Mouse (Mus musculus) testis, adult 2 months (tissue): ENCODE measurements around the gene L3mbtl1. TPM values are rescaled to one million over a fixed set of nuclear protein-coding genes. Genes with fewer than 3 reads are reported as not detected.
A peak's percentile ranks its signal among the peaks of the same experiment; 100 is the strongest.

Experiments used
- H3K27ac ChIP-seq: fragments of 200-500 bp; 2 replicates; pipeline ENCODE4 v1.5.1; 2012; ENCODE audit warnings: low read depth, low read length; ENCODE audit not compliant: control insufficient read depth, insufficient read depth
- H3K27me3 ChIP-seq: fragments of 200-500 bp; 2 replicates; pipeline ENCODE4 v1.6.1; 2012; ENCODE audit warnings: mild to moderate bottlenecking, low read length, moderate library complexity; ENCODE audit not compliant: control insufficient read depth, insufficient read depth
- H3K36me3 ChIP-seq: fragments of 200-500 bp; 2 replicates; pipeline ENCODE4 v1.6.1; 2012; ENCODE audit warnings: mild to moderate bottlenecking, low read length; ENCODE audit not compliant: control insufficient read depth, insufficient read depth
- H3K4me1 ChIP-seq: fragments of 200-500 bp; 2 replicates; pipeline ENCODE4 v1.6.1; 2012; ENCODE audit warnings: low read length; ENCODE audit not compliant: control insufficient read depth, insufficient read depth
- H3K4me3 ChIP-seq: fragments of 200-500 bp; 2 replicates; pipeline ENCODE4 v1.5.1; 2012; ENCODE audit warnings: low read depth, mild to moderate bottlenecking, low read length, moderate library complexity, mixed read lengths; ENCODE audit not compliant: control insufficient read depth
- CTCF ChIP-seq: fragments of 200-500 bp; IDR thresholded peaks from 2 replicates; pipeline ENCODE4 v1.5.1; 2012; ENCODE audit warnings: low read depth, mild to moderate bottlenecking, inconsistent platforms, low read length, moderate library complexity; ENCODE audit not compliant: control insufficient read depth, insufficient read depth, insufficient replicate concordance
- POLR2A ChIP-seq: fragments of 200-500 bp; IDR thresholded peaks from 2 replicates; pipeline ENCODE4 v1.6.1; 2012; ENCODE audit warnings: low read depth, mild to moderate bottlenecking, inconsistent platforms, low read length, moderate library complexity; ENCODE audit not compliant: control insufficient read depth
- polyA plus RNA-seq: library from polyadenylated mRNA; depleted of rRNA; stranded (reverse); fragments of >200 nt; gene quantifications from 2 replicates; pipeline ENCODE4 v1.2.3, GENCODE M21; 2012

L3mbtl1 gene
- polyA plus RNA-seq, 1 experiment = 3.1 TPM

DNA sequence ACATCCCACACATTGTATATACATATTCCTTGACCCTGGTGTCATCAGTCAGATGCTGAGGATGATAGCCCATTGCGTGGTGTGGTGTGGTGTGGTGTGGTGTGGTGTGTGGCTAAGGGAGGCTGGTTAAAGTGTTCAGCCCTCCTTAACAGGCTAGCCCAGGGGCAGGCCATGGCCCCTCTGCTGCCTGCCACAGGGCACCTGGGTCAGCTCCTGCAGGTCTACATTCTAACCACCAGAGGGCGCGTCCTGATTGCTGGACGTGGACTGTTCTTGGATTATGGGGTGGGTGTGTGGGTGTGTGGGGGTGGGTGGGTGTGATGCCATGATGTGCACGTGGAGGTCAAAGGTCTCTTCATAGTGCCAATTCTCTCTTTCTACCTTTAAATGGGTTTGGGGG lies 25.1 kb downstream of the L3mbtl1 start:
- H3K4me3 ChIP-seq = no peak overlapping the region

DNA sequence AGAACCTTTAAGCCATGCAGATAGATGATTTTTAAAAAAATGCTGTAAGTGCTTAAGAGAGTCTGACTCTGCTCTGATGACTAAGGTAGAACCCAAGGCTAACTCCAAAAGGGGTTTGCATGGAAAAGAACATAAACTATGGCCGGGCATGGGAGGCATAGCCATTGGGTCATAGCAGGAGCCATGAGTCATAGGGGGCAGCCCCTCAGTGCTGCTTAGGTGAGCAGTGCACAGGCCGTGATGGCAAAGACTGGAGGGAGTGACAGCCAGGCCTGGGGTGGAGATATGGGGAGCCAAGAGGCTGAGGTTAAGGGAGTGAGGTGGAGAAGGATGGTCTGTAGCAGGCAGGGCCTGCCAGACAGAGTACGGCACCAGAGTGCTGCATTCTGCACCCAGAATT lies 25.8 kb downstream of the L3mbtl1 start:
- Histone ChIP-seq H3K27ac (no peak overlapping the region), H3K36me3 (no peaks in the 10 kb centered on the region), H3K4me3 (no peak overlapping the region), H3K4me1 (no peaks in the 10 kb centered on the region), H3K27me3 (no peaks in the 10 kb centered on the region)
- TF ChIP-seq POLR2A (no peak), CTCF (no peak)

More for the DNA sequence above, 25.1 kb downstream of the L3mbtl1 start:
- Histone ChIP-seq H3K27me3 (no peaks in the 10 kb centered on the region), H3K4me1 (no peaks in the 10 kb centered on the region), H3K27ac (no peak overlapping the region), H3K36me3 (no peaks in the 10 kb centered on the region)
- TF ChIP-seq CTCF = peak; percentile 79; the same call in 1 of the 2 replicates
- TF ChIP-seq POLR2A = no peak

DNA sequence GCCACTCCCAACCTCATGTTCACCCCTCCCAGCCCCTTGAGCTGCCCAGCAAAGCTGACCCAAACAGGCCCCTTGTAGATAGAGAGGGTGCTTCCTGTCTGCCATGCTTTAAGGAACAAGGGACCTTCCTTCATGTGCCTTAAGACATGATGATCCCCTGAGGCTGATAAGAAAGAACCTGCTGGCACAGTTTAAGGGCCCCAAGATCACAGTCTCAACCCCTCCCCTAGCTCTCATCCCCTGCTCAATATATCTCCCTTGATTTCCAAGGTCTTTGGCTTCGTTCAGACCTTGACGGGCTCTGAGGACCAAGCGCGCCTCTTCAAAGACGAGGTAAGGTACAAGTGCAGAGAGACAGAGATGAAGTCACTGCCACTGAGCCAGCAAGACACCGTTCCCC lies 27.6 kb downstream of the L3mbtl1 start:
- TF ChIP-seq CTCF (no peak), POLR2A (no peak)
- no peaks in the 10 kb centered on the region for H3K4me1 ChIP-seq
- H3K27ac ChIP-seq = no peak overlapping the region
- H3K36me3 ChIP-seq = no peaks in the 10 kb centered on the region
- H3K27me3 ChIP-seq = no peaks in the 10 kb centered on the region
- H3K4me3 ChIP-seq = no peak overlapping the region

DNA sequence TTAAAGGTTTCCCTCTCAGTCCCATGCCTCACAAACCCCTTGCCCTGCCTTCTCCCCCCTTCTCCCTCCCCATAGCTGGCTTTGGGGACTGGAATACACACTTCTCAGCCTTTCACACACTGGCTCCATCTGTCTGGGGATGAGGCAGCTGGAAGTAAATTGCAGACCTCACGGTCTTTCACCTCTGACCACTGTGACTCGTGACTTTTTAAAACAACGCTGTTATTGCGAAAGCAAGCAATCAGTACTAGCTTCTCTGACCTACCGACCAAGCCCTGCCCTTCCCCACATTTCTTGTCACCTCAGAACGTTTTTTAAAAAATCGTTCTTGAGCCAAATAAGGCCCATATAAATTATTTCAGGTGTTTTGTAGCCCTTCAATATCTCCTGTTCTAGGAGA lies 29.5 kb downstream of the L3mbtl1 start:
- no peaks in the 10 kb centered on the region for H3K27me3 ChIP-seq
- no peak overlapping the region for H3K4me3 ChIP-seq
- H3K27ac ChIP-seq = no peak overlapping the region
- no peaks in the 10 kb centered on the region for H3K4me1 ChIP-seq
- H3K36me3 ChIP-seq = no peaks in the 10 kb centered on the region
- TF ChIP-seq CTCF (no peak), POLR2A (no peak)

DNA sequence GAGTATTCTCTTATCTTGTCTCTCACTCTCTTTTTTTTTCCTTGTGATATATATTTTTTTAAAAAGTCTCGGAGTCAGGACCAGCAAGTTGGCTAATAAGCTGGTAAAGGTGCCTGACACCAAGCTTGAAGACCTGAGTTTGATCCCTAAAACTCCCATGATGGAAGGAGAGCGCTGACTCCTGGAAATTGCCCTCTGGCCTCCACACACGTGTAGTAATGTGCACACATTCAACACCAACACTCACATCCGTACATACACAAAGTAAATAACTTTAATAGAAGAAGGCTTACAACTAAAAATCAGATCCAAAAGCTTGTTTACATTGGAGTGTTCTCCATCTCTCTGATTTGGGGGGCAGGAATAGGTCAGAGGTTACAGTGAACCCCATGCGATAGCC lies 29.9 kb downstream of the L3mbtl1 start:
- Histone ChIP-seq H3K27me3 (no peaks in the 10 kb centered on the region), H3K36me3 (no peaks in the 10 kb centered on the region), H3K27ac (no peak overlapping the region), H3K4me1 (no peaks in the 10 kb centered on the region), H3K4me3 (no peak overlapping the region)
- TF ChIP-seq CTCF = no peak
- TF ChIP-seq POLR2A = no peak

DNA sequence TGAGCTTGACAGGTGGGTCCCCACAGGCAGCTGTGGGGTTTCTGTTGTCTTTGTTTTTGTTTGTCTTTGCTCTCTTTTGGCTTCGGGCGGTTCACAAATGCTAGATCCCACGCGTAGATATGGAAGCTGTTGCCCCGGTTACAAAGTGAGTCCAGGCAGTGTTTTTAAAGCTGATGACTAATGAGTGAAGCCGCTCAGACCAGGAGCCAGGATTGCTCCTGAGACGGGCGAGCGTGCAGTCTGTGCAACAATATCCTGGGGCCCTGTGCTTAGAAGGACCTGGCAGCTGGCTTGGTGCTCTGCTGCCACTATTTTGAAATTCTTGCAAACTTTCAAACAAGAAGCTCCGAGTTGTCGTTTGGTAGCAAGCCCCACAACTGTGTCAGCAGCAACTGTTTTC lies 30.4 kb downstream of the L3mbtl1 start:
- Histone ChIP-seq H3K27ac (no peak overlapping the region), H3K4me1 (no peaks in the 10 kb centered on the region), H3K27me3 (no peaks in the 10 kb centered on the region), H3K4me3 (no peak overlapping the region), H3K36me3 (no peaks in the 10 kb centered on the region)
- no peak for TF ChIP-seq POLR2A
- no peak for TF ChIP-seq CTCF

DNA sequence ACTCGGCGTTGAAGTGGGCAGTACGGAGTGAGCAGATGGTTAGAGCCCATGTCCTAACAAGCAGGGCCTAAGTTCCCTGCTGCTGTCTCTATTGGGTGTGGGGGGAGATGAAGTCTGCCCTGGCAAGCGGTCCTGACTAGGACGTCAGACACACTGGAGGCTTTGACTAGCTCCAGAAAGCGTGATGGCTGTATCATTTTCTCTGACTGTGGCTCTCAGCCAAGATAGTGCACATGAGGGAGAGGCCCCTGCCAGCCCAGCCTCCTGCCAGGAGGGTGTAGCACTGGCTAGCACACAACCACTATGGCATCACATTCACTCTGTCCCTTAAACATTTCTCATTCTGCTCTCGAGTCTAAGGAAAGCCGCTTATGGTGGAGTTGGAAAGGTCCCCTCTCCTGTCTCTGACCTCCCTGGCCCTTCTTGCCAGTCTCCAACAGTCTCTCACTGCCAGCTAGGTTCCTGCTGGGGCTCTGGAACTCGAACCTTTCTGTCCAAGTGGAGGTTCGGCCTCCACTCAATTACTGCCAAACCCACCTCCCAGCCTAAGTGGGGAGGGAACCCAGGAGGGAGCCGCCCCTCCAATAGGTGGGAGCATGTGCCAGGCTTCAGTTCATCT lies 32.0 kb downstream of the L3mbtl1 start:
- no peak overlapping the region for H3K4me3 ChIP-seq
- TF ChIP-seq POLR2A (no peak), CTCF (no peak)
- no peak overlapping the region for H3K27ac ChIP-seq
- no peaks in the 10 kb centered on the region for H3K4me1 ChIP-seq
- no peaks in the 10 kb centered on the region for H3K27me3 ChIP-seq
- no peaks in the 10 kb centered on the region for H3K36me3 ChIP-seq
